Mouse (Mus musculus) left cerebral cortex, adult 9 months (tissue): ENCODE data around the gene Sipa1l1.
"Not testable (repeated sequence)": the region's sequence is repeated elsewhere in the genome, so short reads cannot be mapped to it uniquely, and the experiment has no call there.

Source experiments
- DNase-seq, 2 experiments: peaks; one replicate each; pipeline ENCODE4 v3.0.0; 2022; ENCODE audit warnings: low spot score in 2 of 2

The Sipa1l1 gene

DNA sequence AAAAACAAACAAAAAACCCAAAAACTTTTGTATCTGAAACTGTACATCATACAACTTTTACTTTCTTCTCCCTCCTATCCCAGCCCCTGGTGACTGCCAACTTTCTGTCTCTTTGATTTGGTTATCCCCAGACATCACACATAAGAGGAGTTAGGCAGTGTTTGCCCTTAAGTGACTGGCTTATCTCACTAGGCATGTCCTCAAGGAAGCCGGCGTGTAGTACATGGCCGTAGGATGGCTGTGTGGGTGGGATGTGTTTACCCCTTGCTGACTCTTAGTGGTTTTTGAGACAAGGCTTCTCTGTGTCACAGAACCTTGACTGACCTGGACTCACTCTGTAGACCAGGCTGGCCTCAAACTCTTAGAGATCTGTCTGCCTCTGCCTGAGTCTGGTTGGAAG is 6.6 kb downstream of the Sipa1l1 start:
- no peak for DNase-seq

DNA sequence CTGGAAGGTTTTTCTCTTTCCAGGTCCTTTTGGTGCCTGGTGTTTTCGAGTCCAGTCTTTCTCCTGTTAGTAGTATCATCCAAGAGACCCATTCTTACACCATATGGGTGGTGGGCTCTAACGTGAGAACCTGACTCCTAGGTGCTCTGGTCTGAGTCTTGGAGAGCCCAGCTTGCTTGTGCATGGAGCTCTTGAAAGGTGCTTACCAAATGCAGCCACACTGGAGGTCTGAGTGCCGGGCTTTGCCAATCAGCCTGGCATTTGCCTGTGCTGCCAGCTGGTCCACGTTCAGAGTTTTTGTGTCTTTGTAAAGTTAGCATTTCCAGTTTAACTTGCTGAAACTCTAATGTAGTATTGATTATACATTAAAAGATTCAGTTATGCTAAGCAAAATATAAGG is 9.5 kb downstream of the Sipa1l1 start:
- DNase-seq: no peak

DNA sequence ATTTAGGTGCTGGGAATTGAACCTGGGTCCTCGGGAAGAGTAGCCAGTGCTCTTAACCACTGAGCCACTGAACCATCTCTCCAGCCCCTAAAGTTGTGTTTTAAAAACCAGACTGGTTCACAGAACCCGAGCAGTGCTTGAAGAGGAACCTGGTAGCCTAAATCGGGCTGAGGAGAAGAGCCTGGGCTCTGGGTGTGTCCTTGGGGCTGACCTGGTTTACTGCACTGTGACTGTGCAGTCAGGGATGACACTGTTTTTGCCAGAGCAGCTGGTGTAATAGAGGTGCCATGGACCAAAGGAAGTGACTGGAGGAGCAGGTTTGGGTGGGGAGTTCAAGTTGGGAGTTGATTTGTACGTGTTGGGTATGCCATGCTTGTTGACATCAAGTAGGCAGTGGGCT is 10.5 kb downstream of the Sipa1l1 start:
- no peak for DNase-seq

DNA sequence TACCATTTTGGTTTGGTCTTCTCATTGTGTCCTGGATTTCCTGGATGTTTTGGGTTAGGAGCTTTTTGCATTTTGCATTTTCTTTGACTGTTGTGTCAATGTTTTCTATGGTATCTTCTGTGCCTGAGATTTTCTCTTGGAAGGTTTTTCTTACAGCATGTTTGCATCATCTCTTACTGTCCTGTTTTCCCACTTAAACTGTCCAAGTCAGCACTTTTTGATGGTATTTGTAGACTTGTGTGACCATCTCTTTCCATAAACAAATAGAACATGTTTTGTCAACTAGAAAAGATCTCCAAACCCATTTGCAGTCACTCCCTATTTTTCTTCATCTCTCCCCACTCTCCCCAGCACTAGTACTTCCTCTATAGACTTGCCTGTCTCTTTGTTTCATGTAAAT is 17.0 kb downstream of the Sipa1l1 start:
- not testable (repeated sequence) for DNase-seq

DNA sequence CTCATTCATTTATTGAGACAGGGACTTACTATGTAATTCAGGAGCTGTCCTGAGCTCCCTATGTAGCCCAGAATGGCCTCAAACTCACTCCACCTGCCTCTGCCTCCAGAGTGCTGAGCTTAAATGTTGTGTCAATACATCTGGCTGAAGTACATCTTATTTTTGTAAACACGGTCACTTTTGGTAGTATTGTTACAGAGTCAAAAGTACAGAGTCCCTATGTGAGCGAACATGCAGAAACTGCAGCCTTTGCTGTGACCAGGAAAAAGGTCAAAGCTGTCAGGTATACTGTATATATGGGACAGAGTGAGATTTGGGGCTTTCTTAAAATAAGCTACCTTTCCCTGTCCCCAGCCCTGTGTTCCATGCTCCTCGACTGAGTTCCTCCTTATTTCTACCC is 17.6 kb downstream of the Sipa1l1 start:
- DNase-seq: no peak

DNA sequence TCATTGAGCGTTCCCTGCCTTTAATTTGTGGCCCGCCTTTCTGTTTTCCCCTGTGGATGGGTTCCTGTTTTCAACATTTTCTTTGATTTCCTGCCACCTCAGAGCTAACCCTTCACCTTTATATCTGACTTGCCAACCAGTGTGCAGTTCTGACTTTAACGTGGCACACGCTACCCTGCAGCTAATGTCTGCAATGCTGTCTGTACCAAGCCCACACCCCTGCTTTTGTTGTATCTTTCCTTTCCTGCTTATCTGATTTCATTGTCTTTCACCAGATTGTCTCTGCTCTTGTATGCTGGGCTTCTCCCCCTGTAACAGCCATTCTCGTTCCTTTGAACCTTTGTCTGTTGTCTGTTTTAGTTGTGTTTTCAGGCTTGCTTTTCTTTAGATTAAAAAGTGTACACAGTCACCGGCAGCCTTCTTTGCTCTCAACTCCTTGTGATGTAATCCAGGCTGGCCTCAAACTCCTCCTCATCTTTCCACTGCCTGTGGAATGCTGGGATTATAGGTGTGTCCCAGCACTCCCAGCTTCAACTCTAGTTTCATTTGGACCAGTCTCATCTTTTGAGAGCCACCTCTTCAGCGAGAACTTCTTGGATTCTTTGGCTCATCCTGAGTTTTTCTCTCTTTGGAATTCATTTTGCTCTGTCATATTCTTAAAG is 18.2 kb downstream of the Sipa1l1 start:
- no peak for DNase-seq

DNA sequence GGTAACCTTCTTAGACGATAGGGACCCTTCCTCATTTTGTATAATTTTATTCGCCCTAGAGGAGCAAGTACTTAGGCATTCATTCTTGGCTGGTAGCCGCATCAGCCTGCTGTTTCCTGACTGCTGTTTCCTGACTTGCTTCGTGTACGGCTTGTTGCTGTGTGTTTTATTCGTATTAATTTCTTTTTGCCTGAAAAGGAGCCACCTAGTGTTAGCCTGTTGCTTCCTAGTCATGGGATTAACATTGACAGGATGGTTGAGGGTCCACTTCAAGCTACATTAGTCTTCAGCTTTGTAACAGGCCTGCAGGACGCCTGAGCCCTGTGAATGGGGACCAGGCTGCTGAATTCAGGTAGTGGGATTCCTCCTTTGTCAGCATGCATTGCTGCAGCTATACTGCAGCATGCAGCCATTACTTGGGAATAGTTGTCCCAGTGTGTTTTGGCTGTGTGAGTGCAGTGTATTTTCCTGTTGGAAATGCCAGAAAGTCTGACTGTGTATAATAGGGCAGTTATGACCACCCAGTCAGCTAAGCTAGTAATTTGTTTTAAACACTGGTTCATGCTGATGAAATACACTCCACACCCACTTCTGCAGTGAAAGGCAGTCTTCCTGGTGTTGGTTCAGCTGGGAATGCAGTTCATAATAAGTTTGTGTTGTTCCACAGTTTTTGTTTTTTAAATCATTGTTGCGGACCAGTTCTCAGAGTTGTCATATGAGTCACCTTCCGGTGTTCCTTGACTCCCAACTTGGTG is 19.4 kb downstream of the Sipa1l1 start:
- no peak for DNase-seq

DNA sequence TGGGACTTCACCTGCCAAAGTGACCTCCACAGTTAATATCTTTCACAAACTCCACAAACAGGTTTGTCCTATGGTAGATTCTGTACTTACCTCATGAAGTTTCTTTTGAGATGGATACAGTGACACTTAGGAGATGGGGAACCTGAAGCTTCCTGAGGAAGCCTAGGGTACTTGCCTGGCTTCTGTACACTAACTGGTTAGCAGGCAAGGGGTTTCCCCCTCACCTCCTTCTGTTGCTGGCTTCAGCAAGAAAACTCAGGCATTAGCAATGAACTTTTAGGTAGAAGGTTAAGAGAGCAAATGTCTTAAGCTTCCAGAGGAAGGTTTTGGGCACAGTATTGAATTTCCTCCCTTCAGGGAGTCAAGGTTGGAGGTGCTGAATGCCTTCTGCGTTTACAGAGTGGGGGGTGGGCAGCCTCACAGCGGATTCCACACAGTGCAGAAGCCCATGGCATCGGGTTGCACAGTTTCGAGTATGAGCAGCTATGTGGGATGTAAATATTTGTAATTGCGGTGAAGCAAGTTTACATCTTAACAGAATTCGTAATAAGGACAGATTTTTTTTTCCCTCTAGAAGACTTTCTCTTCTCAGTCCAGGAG is 20.1 kb downstream of the Sipa1l1 start:
- no peak for DNase-seq

DNA sequence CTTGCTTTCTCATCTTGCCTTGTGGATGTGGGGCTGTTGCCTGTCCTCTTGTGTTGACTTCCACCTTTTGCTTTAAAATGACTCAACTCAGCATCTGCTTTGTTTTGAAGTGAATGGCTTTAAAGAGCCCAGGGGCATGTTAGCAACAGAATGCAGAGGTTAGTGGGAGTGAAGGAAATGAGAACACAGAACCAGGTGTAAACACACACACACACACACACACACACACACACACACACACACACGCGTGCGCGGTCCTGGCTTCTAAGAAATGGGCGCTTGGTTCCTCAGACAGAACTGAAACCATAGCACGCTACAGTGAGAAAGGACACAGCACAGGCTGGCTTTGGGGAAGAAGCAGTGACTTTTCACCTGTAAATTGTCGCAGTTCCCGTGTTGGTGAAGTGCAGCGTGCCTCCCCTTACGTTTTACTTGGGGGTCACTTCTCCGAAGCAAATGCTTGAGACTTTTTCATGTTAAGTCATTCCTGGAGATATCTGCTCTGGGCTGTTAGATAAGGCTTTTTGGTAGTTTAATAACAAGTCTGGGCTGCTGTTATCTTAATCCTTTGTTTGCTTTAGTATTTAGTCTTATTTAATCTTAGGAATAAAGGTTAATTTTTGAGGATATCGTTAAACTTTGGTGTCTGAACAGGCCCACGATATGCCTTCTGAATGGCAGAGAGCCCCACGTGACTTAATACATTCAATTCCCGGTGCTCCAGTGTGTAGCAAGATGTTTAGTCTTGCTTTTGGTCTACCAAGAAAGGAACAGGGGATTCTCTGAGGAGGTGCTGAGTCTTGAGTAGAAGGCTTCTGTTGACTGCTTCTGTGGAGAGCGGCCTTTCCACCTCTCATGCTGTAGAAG is 20.8 kb downstream of the Sipa1l1 start:
- no peak for DNase-seq

DNA sequence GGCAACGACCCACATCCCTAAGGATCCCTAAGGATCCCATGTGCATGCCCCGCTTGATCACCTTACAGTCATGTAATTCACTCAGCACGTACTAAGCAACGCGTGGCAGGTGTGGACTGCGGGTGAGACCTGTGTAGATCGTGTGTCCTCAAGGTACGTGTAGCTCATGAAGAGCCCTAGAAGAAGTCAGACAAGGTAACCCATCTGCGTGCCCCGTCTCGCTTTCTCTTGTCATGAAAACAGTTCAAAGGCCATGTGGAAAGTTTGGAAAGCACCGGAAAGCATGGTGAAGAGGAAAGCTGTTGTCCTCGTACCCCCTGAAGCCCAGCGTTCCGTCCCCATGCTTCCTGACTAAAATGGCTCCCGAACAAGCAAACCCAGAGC is 21.5 kb downstream of the Sipa1l1 start:
- DNase-seq: no peak

DNA sequence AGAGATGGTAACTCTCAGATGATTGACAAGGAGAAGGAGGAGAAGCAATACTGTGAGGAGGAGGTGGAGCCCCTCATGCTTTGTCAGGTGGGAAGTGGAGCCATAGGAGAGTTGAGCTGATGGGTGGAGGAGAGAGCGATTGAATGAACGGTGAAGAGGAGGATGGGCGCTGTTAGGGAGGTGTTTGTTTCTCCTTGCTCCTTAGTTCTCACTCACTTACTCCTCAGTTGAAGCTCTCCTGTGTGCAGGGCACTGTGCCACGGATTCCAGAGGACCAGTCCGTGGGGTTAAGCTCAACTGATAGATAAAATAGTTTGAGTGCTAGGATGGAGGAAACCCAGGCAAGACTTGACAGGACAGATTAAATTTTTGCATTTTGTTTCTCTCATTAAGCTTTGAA is 22.6 kb downstream of the Sipa1l1 start:
- no peak for DNase-seq

DNA sequence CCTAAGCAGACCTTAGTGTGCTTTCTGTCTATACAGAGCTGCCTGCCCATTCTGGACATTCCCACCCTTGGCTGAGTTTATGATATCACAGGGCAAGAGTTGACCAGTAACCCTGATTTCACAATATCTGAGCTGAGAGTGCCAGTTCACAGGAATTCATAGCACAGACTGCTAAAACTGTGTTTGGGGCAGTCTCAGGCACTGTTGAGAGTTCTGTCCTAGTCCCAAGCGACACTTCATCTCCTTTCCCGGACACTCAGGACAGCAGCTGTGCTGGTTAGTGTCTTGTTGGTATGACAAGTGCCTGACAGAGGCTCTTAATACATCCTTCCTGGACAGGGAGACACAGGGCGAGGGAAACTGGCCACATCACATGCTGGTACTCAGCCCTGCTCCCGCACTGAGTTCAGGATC is 23.5 kb downstream of the Sipa1l1 start:
- DNase-seq: no peak

DNA sequence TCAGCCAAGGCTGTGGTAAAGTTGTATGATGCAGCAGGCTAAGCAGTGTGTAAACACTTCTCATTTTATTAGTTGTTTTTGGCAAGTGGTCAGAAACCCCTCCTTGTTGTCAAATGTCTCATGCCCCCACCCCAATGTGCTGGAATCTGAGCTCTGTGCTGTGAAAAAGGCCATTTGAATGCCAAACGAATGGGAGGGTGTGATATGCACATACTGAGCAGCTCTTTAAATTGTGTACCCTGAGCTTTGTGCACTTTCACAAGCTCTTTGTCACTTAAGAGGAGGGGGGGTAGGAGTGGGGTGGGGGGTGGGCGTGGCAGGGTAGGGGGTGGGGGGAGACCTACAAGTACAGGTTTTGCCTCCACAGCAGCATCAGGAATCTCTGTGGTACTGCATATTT is 24.4 kb downstream of the Sipa1l1 start:
- DNase-seq: no peak

DNA sequence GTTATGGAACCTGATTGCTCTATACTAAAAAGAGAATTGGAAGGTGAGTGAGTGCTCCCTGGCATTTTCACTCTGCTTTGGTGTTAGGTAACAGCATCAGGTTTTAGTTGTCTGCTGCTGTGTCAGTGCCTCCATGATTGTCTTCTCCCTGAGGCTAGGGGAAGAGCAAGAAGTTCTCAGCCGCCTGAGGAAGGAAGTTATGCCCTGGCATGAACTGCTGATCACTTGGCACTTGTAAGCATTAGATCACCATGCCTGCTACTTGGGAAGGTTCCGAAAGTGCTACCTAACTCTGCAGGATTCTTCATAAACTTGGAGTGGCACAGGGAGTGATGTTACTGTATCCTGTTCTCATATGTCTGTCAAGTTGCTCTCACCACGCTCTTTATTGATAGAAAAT is 25.8 kb downstream of the Sipa1l1 start:
- no peak for DNase-seq

DNA sequence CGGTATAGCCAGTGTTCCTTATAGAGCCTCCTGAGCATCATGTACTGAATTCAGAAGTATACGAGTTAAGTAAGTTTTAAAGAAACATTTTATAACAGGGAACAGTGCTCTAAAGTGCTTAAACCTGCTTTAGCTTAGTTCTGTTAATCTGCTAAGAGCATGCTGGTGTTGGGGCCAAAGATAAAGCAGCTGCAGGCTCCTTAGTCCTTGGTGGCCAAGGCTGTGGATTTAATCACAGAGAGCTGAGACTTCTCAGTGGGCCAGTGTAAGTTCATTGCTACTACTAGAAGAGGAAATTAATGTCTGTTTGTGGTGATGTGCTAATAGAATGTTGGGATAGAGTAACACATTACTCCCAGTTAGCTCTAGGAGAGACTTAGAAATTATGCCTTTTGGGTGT is 27.1 kb downstream of the Sipa1l1 start:
- DNase-seq: no peak

DNA sequence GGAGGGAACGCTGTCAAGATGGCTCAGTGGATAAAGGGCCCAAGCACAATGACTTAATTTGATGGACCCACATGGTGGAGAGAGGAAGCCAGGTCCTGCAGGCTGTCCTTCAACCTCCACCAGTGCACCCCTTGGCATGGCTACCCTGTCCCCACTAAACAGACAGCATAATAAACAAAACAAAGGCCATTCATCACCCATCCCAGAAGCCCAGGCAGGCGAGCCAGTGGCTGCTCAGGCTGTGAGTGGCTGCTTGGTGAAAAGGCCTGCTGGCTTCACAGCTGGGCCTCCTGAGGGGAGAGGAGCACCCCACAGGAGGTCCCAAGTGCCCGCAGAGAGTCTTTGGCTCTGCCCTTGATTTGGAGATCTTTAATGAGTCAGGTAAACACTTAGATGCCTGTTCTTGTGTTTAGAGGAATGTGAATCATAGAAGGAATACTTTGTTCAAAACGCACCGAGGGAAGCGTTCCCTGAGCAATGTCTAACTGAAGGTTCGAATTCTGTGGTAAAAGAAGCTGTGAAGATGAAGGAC is 27.6 kb downstream of the Sipa1l1 start:
- DNase-seq: no peak

DNA sequence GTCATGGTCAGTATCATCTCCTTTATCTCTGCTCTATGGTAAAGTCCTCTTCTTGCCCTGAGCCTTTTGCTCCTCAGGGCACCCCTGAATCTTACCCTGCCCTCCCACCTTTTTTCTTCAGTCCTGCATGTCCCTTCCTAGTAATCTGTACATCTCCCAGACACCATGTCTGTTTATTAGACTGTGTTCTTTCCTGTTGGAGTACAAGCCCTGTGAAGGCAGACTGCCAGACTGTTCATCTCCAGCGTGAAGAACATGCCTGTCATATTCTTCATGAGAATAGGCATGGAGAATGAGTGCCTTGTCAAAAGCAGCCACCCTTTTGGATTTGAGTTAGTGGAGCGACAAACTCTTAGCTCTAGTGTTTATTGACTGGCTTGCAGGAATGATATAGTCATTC is 28.1 kb downstream of the Sipa1l1 start:
- no peak for DNase-seq

DNA sequence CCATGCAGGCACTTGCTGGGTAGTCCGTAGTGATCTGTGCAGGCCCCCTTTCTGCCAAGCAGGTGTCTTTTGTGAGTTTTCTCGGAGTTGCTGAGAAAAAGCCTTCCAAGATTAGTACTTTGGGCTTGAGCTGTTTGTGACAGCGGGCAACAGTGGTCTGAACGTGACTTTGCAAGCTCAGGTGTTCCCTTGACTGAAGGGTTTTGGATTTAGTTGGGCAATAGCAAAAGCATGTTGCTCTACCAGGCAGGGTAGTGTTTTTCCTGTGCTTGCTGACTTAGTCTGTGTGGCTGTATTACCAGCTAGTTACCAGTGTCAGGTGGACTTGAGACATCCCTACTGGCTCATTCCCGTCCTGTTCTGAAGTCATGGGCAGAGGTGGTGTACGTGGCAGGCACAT is 30.2 kb downstream of the Sipa1l1 start:
- DNase-seq: no peak

DNA sequence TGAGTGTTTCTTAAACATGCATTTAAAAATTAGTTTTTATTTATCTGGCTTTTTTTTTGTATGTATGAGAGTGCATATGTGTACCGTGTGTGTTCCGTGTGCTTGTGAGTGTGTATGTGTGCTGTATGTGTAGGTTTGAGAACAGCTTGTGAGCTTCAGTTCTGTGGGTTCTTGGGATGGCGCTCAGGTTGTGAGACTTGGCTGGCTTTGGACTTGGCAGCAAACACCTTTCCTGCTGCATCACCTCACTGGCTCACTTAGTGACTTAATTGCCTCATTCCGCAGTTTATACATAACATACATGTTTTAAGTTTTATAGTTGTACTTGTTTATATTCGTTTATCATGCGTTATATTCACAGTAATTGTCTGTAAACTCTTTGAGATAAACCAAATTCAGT is 35.0 kb downstream of the Sipa1l1 start:
- no peak for DNase-seq

DNA sequence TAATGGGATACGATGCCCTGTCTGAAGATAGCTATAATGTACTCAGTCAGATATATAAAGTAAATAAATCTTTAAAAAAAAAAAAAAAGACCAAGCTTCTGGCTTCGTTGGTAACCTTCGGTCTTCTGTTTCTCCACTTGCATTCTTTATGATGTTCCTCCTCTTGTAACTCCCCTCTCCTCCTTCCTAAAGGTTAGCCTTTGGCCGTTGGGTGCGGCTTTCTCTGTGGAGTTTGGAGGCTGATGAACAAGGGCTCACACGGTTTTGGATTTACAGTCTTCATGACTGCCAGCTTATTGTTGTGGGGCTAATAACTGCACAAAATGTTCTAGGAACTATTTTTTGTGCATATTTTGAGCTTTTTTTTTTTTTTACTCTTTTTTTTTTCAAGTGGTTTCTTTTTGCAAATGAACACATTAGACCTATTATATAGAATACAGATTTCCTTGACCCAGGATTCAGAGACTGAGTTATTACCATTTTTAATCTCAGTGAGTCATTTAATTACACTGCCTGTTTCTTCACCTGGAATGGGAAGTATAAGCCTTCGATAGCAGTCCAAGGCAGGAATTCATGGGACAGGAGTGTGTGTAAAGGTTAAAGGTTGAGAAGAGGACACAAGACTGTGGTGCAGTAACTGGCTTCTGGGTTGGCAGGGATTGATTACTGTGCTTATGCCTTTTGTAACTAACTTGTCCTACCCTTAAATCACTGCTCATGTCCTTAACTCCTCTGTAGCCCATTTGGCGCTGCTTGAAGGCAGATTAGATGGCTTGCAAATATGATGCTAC is 37.9 kb downstream of the Sipa1l1 start:
- DNase-seq: no peak

DNA sequence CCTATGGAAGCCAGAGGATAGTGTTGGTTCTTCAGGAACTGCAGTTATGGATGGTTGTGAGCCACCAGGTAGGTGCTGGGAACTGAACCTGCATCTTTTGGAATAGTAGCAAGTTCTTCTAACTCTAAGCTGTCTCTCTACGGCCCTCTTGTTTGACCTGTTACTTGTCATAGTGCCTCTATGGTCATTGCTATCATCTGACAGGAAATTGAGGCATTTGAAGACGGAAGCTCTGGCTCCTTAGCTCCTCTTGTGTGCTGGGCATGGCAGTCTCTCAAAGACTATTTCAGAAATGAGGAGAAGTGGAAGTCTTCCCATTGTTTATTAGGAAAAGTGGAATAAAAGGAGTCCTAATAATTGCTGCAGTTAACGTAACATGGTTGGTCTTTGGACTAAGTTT is 38.9 kb downstream of the Sipa1l1 start:
- DNase-seq: no peak
